Mouse (Mus musculus): Measurements from ENCODE around the gene Igsf11. TPM values are rescaled to one million over a fixed set of nuclear protein-coding genes. Genes with fewer than 3 reads are reported as not detected.
"Not testable (repeated sequence)": the region's sequence is repeated elsewhere in the genome, so short reads cannot be mapped to it uniquely, and the experiment has no call there.

The Igsf11 gene
- total RNA-seq, 1 experiment, result 5.0 TPM

DNA sequence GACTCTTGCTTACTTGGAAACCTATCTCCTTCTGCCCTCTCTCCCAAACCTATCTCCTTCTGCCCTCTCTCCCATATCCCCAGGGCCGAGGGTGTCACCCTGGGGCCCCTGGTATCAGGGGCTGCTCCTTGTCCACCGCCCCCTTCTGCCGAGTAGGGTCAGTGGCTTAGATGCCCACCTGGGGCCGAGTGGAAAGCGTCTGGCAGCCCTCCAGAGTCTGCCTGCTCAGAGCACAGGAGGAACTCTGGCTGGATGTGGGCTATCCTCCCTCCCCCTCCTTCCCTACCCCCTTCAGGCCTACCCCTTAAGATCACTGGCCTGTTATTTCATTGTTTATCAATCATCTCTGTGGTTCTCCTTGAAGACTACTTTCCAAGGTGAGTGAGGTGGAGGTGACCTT lies 88.1 kb downstream of the Igsf11 start:
- H3K4me1 ChIP-seq (ENCODE audit: control insufficient read depth in 2 of 2, insufficient read depth in 2 of 2, low read length in 2 of 2, poor library complexity in 1 of 2), result peaks cover 0 to 3% of the 10 kb centered on the region in 2 experiments; a peak in 2 of 4 replicates

GRCm38 (mm10) chr16:38982051-38982450 lies 89.6 kb downstream of the Igsf11 start:
- H3K27ac ChIP-seq (ENCODE audit: insufficient read depth, low read depth, low read length, poor library complexity, severe bottlenecking), result no peak overlapping the region
- in situ Hi-C loops (cut with MboI; ENCODE audit: low sequenced_read_pairs in 2 of 2, unreplicated experiment in 2 of 2), result no loop called here
- H3K9me3 ChIP-seq (ENCODE audit: control insufficient read depth, insufficient read depth, low read depth, low read length), result no peaks in the 10 kb centered on the region
- no peak for DNase-seq (ENCODE audit: low read depth, low spot score)
- no peaks in the 10 kb centered on the region; a peak in 1 of 4 replicates for H3K4me1 ChIP-seq (ENCODE audit: control insufficient read depth in 2 of 2, insufficient read depth in 2 of 2, low read length in 2 of 2, poor library complexity in 1 of 2)
- no peak overlapping the region for H3K9ac ChIP-seq (ENCODE audit: insufficient read depth, low read depth, low read length, poor library complexity, severe bottlenecking)
- H3K4me3 ChIP-seq (ENCODE audit: insufficient read depth in 1 of 2, low read depth in 1 of 2, low read length in 2 of 2, poor library complexity in 1 of 2, severe bottlenecking in 1 of 2), result no peak overlapping the region
- no peak for TF ChIP-seq MAFK (IDR thresholded peaks at IDR 0.05; ENCODE audit: insufficient read depth, low read depth, low read length)
- TF ChIP-seq ZC3H11A (IDR thresholded peaks at IDR 0.05; ENCODE audit: borderline replicate concordance, low read depth, low read length), result no peak
- TF ChIP-seq CHD2 (IDR thresholded peaks at IDR 0.05; ENCODE audit: low read depth, low read length), result no peak
- TF ChIP-seq ZNF384 (IDR thresholded peaks at IDR 0.05; ENCODE audit: low read depth, low read length), result no peak
- no peak for TF ChIP-seq HCFC1 (IDR thresholded peaks at IDR 0.05; ENCODE audit: borderline replicate concordance, insufficient read depth, low read length)
- no peaks in the 10 kb centered on the region for H3K36me3 ChIP-seq (ENCODE audit: control insufficient read depth, insufficient read depth, low read length, poor library complexity, severe bottlenecking)

More for the DNA sequence above, 88.1 kb downstream of the Igsf11 start:
- TF ChIP-seq ZNF384 (IDR thresholded peaks at IDR 0.05; ENCODE audit: low read depth, low read length), result no peak
- no peak for TF ChIP-seq MAFK (IDR thresholded peaks at IDR 0.05; ENCODE audit: insufficient read depth, low read depth, low read length)
- no peak for TF ChIP-seq HCFC1 (IDR thresholded peaks at IDR 0.05; ENCODE audit: borderline replicate concordance, insufficient read depth, low read length)
- no peak for TF ChIP-seq CHD2 (IDR thresholded peaks at IDR 0.05; ENCODE audit: low read depth, low read length)
- no peak for TF ChIP-seq ZC3H11A (IDR thresholded peaks at IDR 0.05; ENCODE audit: borderline replicate concordance, low read depth, low read length)
- H3K36me3 ChIP-seq (ENCODE audit: control insufficient read depth, insufficient read depth, low read length, poor library complexity, severe bottlenecking), result no peaks in the 10 kb centered on the region
- DNase-seq (ENCODE audit: low read depth, low spot score), result no peak
- no peak overlapping the region for H3K27ac ChIP-seq (ENCODE audit: insufficient read depth, low read depth, low read length, poor library complexity, severe bottlenecking)
- no peaks in the 10 kb centered on the region for H3K9me3 ChIP-seq (ENCODE audit: control insufficient read depth, insufficient read depth, low read depth, low read length)
- no peak overlapping the region for H3K4me3 ChIP-seq (ENCODE audit: insufficient read depth in 1 of 2, low read depth in 1 of 2, low read length in 2 of 2, poor library complexity in 1 of 2, severe bottlenecking in 1 of 2)
- H3K9ac ChIP-seq (ENCODE audit: insufficient read depth, low read depth, low read length, poor library complexity, severe bottlenecking), result no peak overlapping the region; the same call in 1 of the 2 replicates
- in situ Hi-C loops (cut with MboI; ENCODE audit: low sequenced_read_pairs in 2 of 2, unreplicated experiment in 2 of 2), result no loop called here

DNA sequence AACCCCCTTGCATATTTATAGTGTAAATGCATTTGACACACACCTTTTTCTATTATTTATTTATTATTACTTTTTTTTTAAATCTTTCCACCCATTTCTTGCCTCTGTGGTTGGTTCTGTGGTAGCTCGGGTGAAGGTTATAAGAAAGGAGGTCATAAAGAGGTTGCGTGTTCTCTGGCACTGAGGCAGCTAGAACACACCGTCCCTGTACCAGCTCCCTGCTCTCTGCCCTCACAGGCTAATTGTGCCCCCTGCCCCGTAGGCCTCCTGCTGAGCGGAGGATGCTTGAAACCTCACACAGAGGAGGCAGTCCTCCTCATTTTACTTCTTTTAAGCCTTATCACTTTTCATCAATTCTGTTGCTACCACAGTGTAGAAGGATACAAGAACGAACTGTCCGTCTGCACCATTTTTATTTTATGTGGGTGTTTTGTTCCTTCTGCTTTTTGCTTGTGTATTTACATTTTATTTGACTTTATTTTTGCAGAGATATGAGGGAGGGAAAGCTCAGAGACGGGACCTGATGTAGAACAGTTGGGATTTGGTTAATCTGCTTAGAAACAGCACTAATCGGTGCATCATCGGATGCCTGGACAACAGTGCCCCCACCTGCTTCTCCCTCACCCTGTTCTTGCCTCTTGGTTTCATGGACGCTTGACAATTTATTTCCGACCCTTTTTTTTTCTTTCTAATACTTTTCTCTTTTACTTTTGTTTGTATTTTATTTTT lies 90.2 kb downstream of the Igsf11 start:
- Histone ChIP-seq H3K9me3 (ENCODE audit: control insufficient read depth, insufficient read depth, low read depth, low read length) (no peaks in the 10 kb centered on the region), H3K36me3 (ENCODE audit: control insufficient read depth, insufficient read depth, low read length, poor library complexity, severe bottlenecking) (no peaks in the 10 kb centered on the region), H3K4me1 (ENCODE audit: control insufficient read depth in 2 of 2, insufficient read depth in 2 of 2, low read length in 2 of 2, poor library complexity in 1 of 2) (no peaks in the 10 kb centered on the region; a peak in 1 of 4 replicates), H3K27ac (ENCODE audit: insufficient read depth, low read depth, low read length, poor library complexity, severe bottlenecking) (no peak overlapping the region), H3K9ac (ENCODE audit: insufficient read depth, low read depth, low read length, poor library complexity, severe bottlenecking) (no peak overlapping the region), H3K4me3 (ENCODE audit: insufficient read depth in 1 of 2, low read depth in 1 of 2, low read length in 2 of 2, poor library complexity in 1 of 2, severe bottlenecking in 1 of 2) (no peak overlapping the region)
- in situ Hi-C loops (cut with MboI; ENCODE audit: low sequenced_read_pairs in 2 of 2, unreplicated experiment in 2 of 2), result no loop called here
- DNase-seq (ENCODE audit: low read depth, low spot score), result no peak
- TF ChIP-seq ZNF384 (IDR thresholded peaks at IDR 0.05; ENCODE audit: low read depth, low read length) (no peak), HCFC1 (IDR thresholded peaks at IDR 0.05; ENCODE audit: borderline replicate concordance, insufficient read depth, low read length) (no peak), ZC3H11A (IDR thresholded peaks at IDR 0.05; ENCODE audit: borderline replicate concordance, low read depth, low read length) (no peak), MAFK (IDR thresholded peaks at IDR 0.05; ENCODE audit: insufficient read depth, low read depth, low read length) (no peak), CHD2 (IDR thresholded peaks at IDR 0.05; ENCODE audit: low read depth, low read length) (no peak)

GRCm38 (mm10) chr16:38983850-38984249 lies 91.4 kb downstream of the Igsf11 start:
- H3K9ac ChIP-seq (ENCODE audit: insufficient read depth, low read depth, low read length, poor library complexity, severe bottlenecking); DNase-seq (ENCODE audit: low read depth, low spot score); H3K4me3 ChIP-seq (ENCODE audit: insufficient read depth in 1 of 2, low read depth in 1 of 2, low read length in 2 of 2, poor library complexity in 1 of 2, severe bottlenecking in 1 of 2); H3K4me1 ChIP-seq (ENCODE audit: control insufficient read depth in 2 of 2, insufficient read depth in 2 of 2, low read length in 2 of 2, poor library complexity in 1 of 2); in situ Hi-C loops (cut with MboI; ENCODE audit: low sequenced_read_pairs in 2 of 2, unreplicated experiment in 2 of 2); H3K9me3 ChIP-seq (ENCODE audit: control insufficient read depth, insufficient read depth, low read depth, low read length); H3K36me3 ChIP-seq (ENCODE audit: control insufficient read depth, insufficient read depth, low read length, poor library complexity, severe bottlenecking); H3K27ac ChIP-seq (ENCODE audit: insufficient read depth, low read depth, low read length, poor library complexity, severe bottlenecking): not testable (repeated sequence)

- H3K27ac ChIP-seq (ENCODE audit: insufficient read depth, low read depth, low read length, poor library complexity, severe bottlenecking), result no peak overlapping the region
- no peak for DNase-seq (ENCODE audit: low read depth, low spot score)
- no peak overlapping the region for H3K4me3 ChIP-seq (ENCODE audit: insufficient read depth in 1 of 2, low read depth in 1 of 2, low read length in 2 of 2, poor library complexity in 1 of 2, severe bottlenecking in 1 of 2)
- no peak for TF ChIP-seq HCFC1 (IDR thresholded peaks at IDR 0.05; ENCODE audit: borderline replicate concordance, insufficient read depth, low read length)
- H3K36me3 ChIP-seq (ENCODE audit: control insufficient read depth, insufficient read depth, low read length, poor library complexity, severe bottlenecking), result no peaks in the 10 kb centered on the region
- H3K9ac ChIP-seq (ENCODE audit: insufficient read depth, low read depth, low read length, poor library complexity, severe bottlenecking), result no peak overlapping the region
- no peaks in the 10 kb centered on the region; a peak in 1 of 4 replicates for H3K4me1 ChIP-seq (ENCODE audit: control insufficient read depth in 2 of 2, insufficient read depth in 2 of 2, low read length in 2 of 2, poor library complexity in 1 of 2)
- in situ Hi-C loops (cut with MboI; ENCODE audit: low sequenced_read_pairs in 2 of 2, unreplicated experiment in 2 of 2), result no loop called here
- H3K9me3 ChIP-seq (ENCODE audit: control insufficient read depth, insufficient read depth, low read depth, low read length), result no peaks in the 10 kb centered on the region
These were observed 92.9 kb downstream of the Igsf11 start for GRCm38 (mm10) chr16:38985411-38985810.
